Mouse (Mus musculus) adrenal gland, postnatal 10 days (tissue): ENCODE data around the gene Akr1d1. TPM values are rescaled to one million over a fixed set of nuclear protein-coding genes. Genes with fewer than 3 reads are reported as not detected.

ENCODE experiments used
- DNase-seq: peaks from one replicate; pipeline ENCODE4 v3.0.0; 2021; ENCODE audit warnings: mixed read lengths
- total RNA-seq, 2 experiments: library from RNA; stranded (reverse); gene quantifications; 2 replicates each; pipeline ENCODE4 v1.2.3; 2021

Akr1d1 gene
- total RNA-seq, 2 experiments from 2014 or later: 209 to 355 TPM

- no peak for DNase-seq
Observed at GRCm38 (mm10) chr6:37617431-37618011, 87.5 kb downstream of the Akr1d1 start.

Other genes starting within 250 kb of the Akr1d1 start
- 1 to 10 TPM; 2.1 to 2.5 TPM for gene Dgki, start 230.0 kb upstream of the Akr1d1 start, total RNA-seq
- 10 to 100 TPM; 42.8 to 46.2 TPM for gene Creb3l2, start 88.0 kb upstream of the Akr1d1 start, total RNA-seq